ENCODE assay signal across 9 mouse cellular contexts in the genomic region with DNA sequence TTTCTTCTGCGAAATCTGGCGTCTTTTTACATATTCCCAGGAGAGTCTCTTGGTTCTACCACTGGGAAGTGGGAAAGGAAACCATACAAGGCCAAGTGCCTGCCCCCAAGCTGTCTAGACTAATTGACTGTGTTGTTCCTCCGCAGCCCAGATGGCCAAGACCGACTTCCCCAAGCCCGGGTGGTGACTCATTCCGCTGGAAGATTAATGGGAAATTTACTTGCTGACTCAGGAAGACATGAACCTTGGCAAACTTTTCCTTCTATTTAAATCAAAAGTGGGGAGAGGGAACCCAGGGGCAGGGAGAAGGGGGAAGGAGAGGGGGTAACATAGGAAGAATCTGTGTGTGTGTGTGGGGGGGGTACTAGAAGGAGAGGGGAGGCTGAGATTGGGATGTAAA. TPM values are rescaled to one million over a fixed set of nuclear protein-coding genes. Genes with fewer than 3 reads are reported as not detected.
A peak's percentile ranks its signal among the peaks of the same experiment; 100 is the strongest.
DNase-seq lines count a peak whose midpoint lies in the region; ATAC-seq and TF ChIP-seq lines count a peak whose summit lies in the region.
"Had no signal": no experiment of that assay in that cellular context is flagged by ENCODE, and none has a peak within 500 bp of the region (broad histone marks: within the 10 kb centered on the region; RNA-seq: fewer than 3 reads in every experiment).

No protein-coding gene starts in this region.

- peak; percentile 76 for ATAC-seq in frontal cortex, adult (ENCODE audit: low TSS enrichment)
- ATAC-seq in intestine, postnatal 0 days, result peak; percentile 47; the same call in 1 of the 2 replicates
- peak; percentile 58; the same call in 1 of the 2 replicates for ATAC-seq in limb, embryonic 12.5 days (ENCODE audit: insufficient number of reproducible peaks, insufficient read depth, low FRiP score, low TSS enrichment, low read depth)

- no peaks in the 10 kb centered on the region for H3K4me1 ChIP-seq in intestine, postnatal 0 days (replicated peaks; ENCODE audit: control insufficient read depth, insufficient read depth, low read length)
- H3K4me1 ChIP-seq in limb, embryonic 12.5 days (replicated peaks), result peaks cover 24% of the 10 kb centered on the region
- peaks cover 7% of the 10 kb centered on the region for H3K4me1 ChIP-seq in forebrain, embryonic 10.5 days

- no peak for TF ChIP-seq CTCF in intestine, postnatal 0 days (IDR thresholded peaks at IDR 0.05; ENCODE audit: low read depth)

- no peak for DNase-seq in frontal cortex, postnatal 25 days (ENCODE audit: low spot score in 2 of 2)
- DNase-seq in cerebellum, adult 9-10 months, result peak; percentile 31
- peak; percentile 29 to 69 for DNase-seq in gastrocnemius, postnatal 4 days (ENCODE audit: low spot score in 2 of 2)
- DNase-seq in ovary, postnatal 10 days (ENCODE audit: low spot score), result peak; percentile 53
- no peak for DNase-seq in forebrain, embryonic 10.5 days (ENCODE audit: extremely low spot score, low spot score)

- WGBS in intestine, postnatal 0 days, result 24% methylated on average over 6 of the region's 6 CpGs
- 2% methylated on average over 6 of the region's 6 CpGs for WGBS in limb, embryonic 12.5 days
- WGBS in forebrain, embryonic 10.5 days, result 67% methylated on average over 6 of the region's 6 CpGs

- H3K4me3 ChIP-seq in intestine, postnatal 0 days (ENCODE audit: low read depth, low read length), result no peak overlapping the region
- H3K4me3 ChIP-seq in limb, embryonic 12.5 days (replicated peaks), result no peak overlapping the region
- no peak overlapping the region for H3K4me3 ChIP-seq in forebrain, embryonic 10.5 days

- no peak overlapping the region for H3K27ac ChIP-seq in intestine, postnatal 0 days (ENCODE audit: low read depth, low read length)
- peak overlapping the region; percentile 45; the same call in 1 of the 2 replicates for H3K27ac ChIP-seq in limb, embryonic 12.5 days
- H3K27ac ChIP-seq in forebrain, embryonic 10.5 days, result no peak overlapping the region

- no peak overlapping the region for H3K4me2 ChIP-seq in intestine, postnatal 0 days (replicated peaks; ENCODE audit: low read depth)
- H3K4me2 ChIP-seq in limb, embryonic 12.5 days, result peak overlapping the region; percentile 34

- no peaks in the 10 kb centered on the region for H3K9me3 ChIP-seq in intestine, postnatal 0 days (ENCODE audit: control insufficient read depth)
- no peaks in the 10 kb centered on the region for H3K9me3 ChIP-seq in limb, embryonic 12.5 days
- no peaks in the 10 kb centered on the region; the same call in 1 of the 2 replicates for H3K9me3 ChIP-seq in forebrain, embryonic 10.5 days

- H3K9ac ChIP-seq in intestine, postnatal 0 days (ENCODE audit: low read depth, low read length), result no peak overlapping the region
- H3K9ac ChIP-seq in limb, embryonic 12.5 days (replicated peaks), result no peak overlapping the region

- no peaks in the 10 kb centered on the region for H3K36me3 ChIP-seq in intestine, postnatal 0 days (ENCODE audit: control insufficient read depth, insufficient read depth)
- no peaks in the 10 kb centered on the region for H3K36me3 ChIP-seq in limb, embryonic 12.5 days
- no peaks in the 10 kb centered on the region for H3K36me3 ChIP-seq in forebrain, embryonic 10.5 days (replicated peaks)

- H3K27me3 ChIP-seq in intestine, postnatal 0 days (replicated peaks; ENCODE audit: control insufficient read depth, insufficient read depth, low read length), result no peaks in the 10 kb centered on the region
- no peaks in the 10 kb centered on the region for H3K27me3 ChIP-seq in limb, embryonic 12.5 days
- H3K27me3 ChIP-seq in forebrain, embryonic 10.5 days (ENCODE audit: poor library complexity, severe bottlenecking), result no peaks in the 10 kb centered on the region
- H3K27me3 ChIP-seq: CH12.LX had no signal

RNA-seq across cellular contexts. Expression of a gene that starts 9.4 kb away (rescaled TPM):
- total RNA-seq in gastrocnemius, postnatal 4 days (2021), result 10 to 100 TPM; 69.8 to 73.2 TPM
- polyA plus RNA-seq in intestine, postnatal 0 days (2015; fragmentation: Nextera tagmentation; extraction: Ambion mirVana), result 86.6 and 95.0 TPM in 2 replicates
- polyA plus RNA-seq in limb, embryonic 12.5 days (2016; fragmentation: Nextera tagmentation; extraction: Ambion mirVana), result 74.0 and 78.7 TPM in 2 replicates
- polyA plus RNA-seq in forebrain, embryonic 10.5 days (2016; fragmentation: Nextera tagmentation; extraction: Ambion mirVana), result 35.5 and 35.6 TPM in 2 replicates

Comparison
In these comparisons a context has a peak if more than half of its experiments do, and no peak if none do; other contexts are left out.
1. DNase-seq: peak in cerebellum, adult 9-10 months (single experiment), gastrocnemius, postnatal 4 days (2 of 2) and ovary, postnatal 10 days (single experiment); none in frontal cortex, postnatal 25 days (0 of 2) and forebrain, embryonic 10.5 days (single experiment).
2. Peak in every context shown above with its lines, with median percentiles within 50 percentile points of each other: ATAC-seq.